Mouse (Mus musculus): ENCODE data around the gene Sox13. TPM values are rescaled to one million over a fixed set of nuclear protein-coding genes. Genes with fewer than 3 reads are reported as not detected.

Gene Sox13
- polyA plus RNA-seq, 1 experiment from 2014 or later, result 12.5 TPM

GRCm38 (mm10) chr1:133451025-133451424 lies 26.8 kb upstream of the Sox13 start:
- WGBS, result 68% methylated on average over 11 of the region's 11 CpGs
- Histone ChIP-seq H3K4me3 (no peak overlapping the region), H3K4me1 (peaks cover 36% of the 10 kb centered on the region), H3K27me3 (ENCODE audit: poor library complexity, severe bottlenecking) (peaks cover 7% of the 10 kb centered on the region; the same call in 1 of the 2 replicates), H3K27ac (no peak overlapping the region), H3K36me3 (replicated peaks) (no peaks in the 10 kb centered on the region), H3K9me3 (no peaks in the 10 kb centered on the region)
- DNase-seq (ENCODE audit: extremely low spot score, low spot score), result no peak

GRCm38 (mm10) chr1:133448351-133448931 lies 24.3 kb upstream of the Sox13 start:
- Histone ChIP-seq H3K27me3 (ENCODE audit: poor library complexity, severe bottlenecking) (peaks cover 7% of the 10 kb centered on the region; the same call in 1 of the 2 replicates), H3K9me3 (peaks cover 2% of the 10 kb centered on the region; the same call in 1 of the 2 replicates), H3K36me3 (replicated peaks) (no peaks in the 10 kb centered on the region), H3K4me3 (no peak overlapping the region; the same call in 1 of the 2 replicates), H3K27ac (peak overlapping the region; percentile 80), H3K4me1 (peaks cover 36% of the 10 kb centered on the region)
- DNase-seq (ENCODE audit: extremely low spot score, low spot score), result no peak
- 31% methylated on average over 14 of the region's 14 CpGs for WGBS

GRCm38 (mm10) chr1:133446291-133446690 lies 22.1 kb upstream of the Sox13 start:
- Histone ChIP-seq H3K27me3 (ENCODE audit: poor library complexity, severe bottlenecking) (0 out of 2 replicates have a peak, but pooled peaks cover 3% of the 10 kb centered on the region), H3K4me1 (peaks cover 19% of the 10 kb centered on the region), H3K27ac (0 out of 2 replicates have a peak overlapping the region, but pooled peaks have one; percentile 35), H3K4me3 (no peak overlapping the region), H3K36me3 (replicated peaks) (no peaks in the 10 kb centered on the region), H3K9me3 (peaks cover 13% of the 10 kb centered on the region; the same call in 1 of the 2 replicates)
- WGBS, result 91% methylated on average over 4 of the region's 4 CpGs
- no peak for DNase-seq (ENCODE audit: extremely low spot score, low spot score)

- Histone ChIP-seq H3K9me3 (peaks cover 13% of the 10 kb centered on the region; the same call in 1 of the 2 replicates), H3K27me3 (ENCODE audit: poor library complexity, severe bottlenecking) (0 out of 2 replicates have a peak, but pooled peaks cover 3% of the 10 kb centered on the region), H3K4me1 (peaks cover 13% of the 10 kb centered on the region), H3K27ac (no peak overlapping the region), H3K36me3 (replicated peaks) (no peaks in the 10 kb centered on the region), H3K4me3 (no peak overlapping the region)
- DNase-seq (ENCODE audit: extremely low spot score, low spot score), result no peak
- WGBS, result 93% methylated on average over 8 of the region's 8 CpGs
Observed at GRCm38 (mm10) chr1:133444315-133444714, 20.1 kb upstream of the Sox13 start.

GRCm38 (mm10) chr1:133437916-133438683 lies 13.9 kb upstream of the Sox13 start:
- peak overlapping the region; percentile 85 for H3K27ac ChIP-seq
- no peaks in the 10 kb centered on the region for H3K27me3 ChIP-seq (ENCODE audit: poor library complexity, severe bottlenecking)
- peaks cover 7% of the 10 kb centered on the region; the same call in 1 of the 2 replicates for H3K9me3 ChIP-seq
- 39% methylated on average over 14 of the region's 14 CpGs for WGBS
- H3K4me1 ChIP-seq, result peaks cover 48% of the 10 kb centered on the region
- H3K36me3 ChIP-seq (replicated peaks), result no peaks in the 10 kb centered on the region
- DNase-seq (ENCODE audit: extremely low spot score, low spot score), result no peak
- H3K4me3 ChIP-seq, result peak overlapping the region; percentile 16; the same call in 1 of the 2 replicates

GRCm38 (mm10) chr1:133434756-133435112 lies 10.6 kb upstream of the Sox13 start:
- no peaks in the 10 kb centered on the region for H3K27me3 ChIP-seq (ENCODE audit: poor library complexity, severe bottlenecking)
- H3K27ac ChIP-seq, result peak overlapping the region; percentile 89
- peaks cover 56% of the 10 kb centered on the region for H3K4me1 ChIP-seq
- no peaks in the 10 kb centered on the region for H3K36me3 ChIP-seq (replicated peaks)
- peak; percentile 56 for DNase-seq (ENCODE audit: extremely low spot score, low spot score)
- peaks cover 8% of the 10 kb centered on the region for H3K9me3 ChIP-seq
- H3K4me3 ChIP-seq, result peak overlapping the region; percentile 40
- 11% methylated on average over 10 of the region's 10 CpGs for WGBS

GRCm38 (mm10) chr1:133434018-133434755 lies 10.0 kb upstream of the Sox13 start:
- DNase-seq (ENCODE audit: extremely low spot score, low spot score), result peak; percentile 80
- no peaks in the 10 kb centered on the region for H3K27me3 ChIP-seq (ENCODE audit: poor library complexity, severe bottlenecking)
- peak overlapping the region; percentile 89 for H3K27ac ChIP-seq
- 6% methylated on average over 12 of the region's 12 CpGs for WGBS
- peaks cover 14% of the 10 kb centered on the region for H3K9me3 ChIP-seq
- peaks cover 56% of the 10 kb centered on the region for H3K4me1 ChIP-seq
- H3K36me3 ChIP-seq (replicated peaks), result no peaks in the 10 kb centered on the region
- peak overlapping the region; percentile 40 for H3K4me3 ChIP-seq

- Histone ChIP-seq H3K9me3 (peaks cover 18% of the 10 kb centered on the region), H3K36me3 (replicated peaks) (no peaks in the 10 kb centered on the region), H3K4me1 (peaks cover 45% of the 10 kb centered on the region), H3K27ac (peak overlapping the region; percentile 76), H3K27me3 (ENCODE audit: poor library complexity, severe bottlenecking) (no peaks in the 10 kb centered on the region), H3K4me3 (no peak overlapping the region)
- 13% methylated on average over 2 of the region's 2 CpGs for WGBS
- DNase-seq (ENCODE audit: extremely low spot score, low spot score), result no peak
Observed at GRCm38 (mm10) chr1:133432566-133432965, 8.4 kb upstream of the Sox13 start.

GRCm38 (mm10) chr1:133431133-133431532 lies 7.0 kb upstream of the Sox13 start:
- Histone ChIP-seq H3K36me3 (replicated peaks) (no peaks in the 10 kb centered on the region), H3K4me3 (no peak overlapping the region), H3K9me3 (peaks cover 18% of the 10 kb centered on the region), H3K27ac (no peak overlapping the region), H3K27me3 (ENCODE audit: poor library complexity, severe bottlenecking) (no peaks in the 10 kb centered on the region), H3K4me1 (peaks cover 37% of the 10 kb centered on the region)
- DNase-seq (ENCODE audit: extremely low spot score, low spot score), result no peak
- WGBS, result 89% methylated on average over 2 of the region's 2 CpGs

- Histone ChIP-seq H3K4me1 (peaks cover 45% of the 10 kb centered on the region), H3K27me3 (ENCODE audit: poor library complexity, severe bottlenecking) (0 out of 2 replicates have a peak, but pooled peaks cover 8% of the 10 kb centered on the region), H3K36me3 (replicated peaks) (no peaks in the 10 kb centered on the region), H3K9me3 (peaks cover 8% of the 10 kb centered on the region), H3K4me3 (peak overlapping the region; percentile 91), H3K27ac (peak overlapping the region; percentile 95)
- 60% methylated on average over 4 of the region's 4 CpGs for WGBS
- DNase-seq (ENCODE audit: extremely low spot score, low spot score), result no peak
Observed at GRCm38 (mm10) chr1:133424547-133425140, 467 bp upstream of the Sox13 start.

- H3K27me3 ChIP-seq (ENCODE audit: poor library complexity, severe bottlenecking), result 0 out of 2 replicates have a peak, but pooled peaks cover 8% of the 10 kb centered on the region
- peaks cover 60% of the 10 kb centered on the region for H3K4me1 ChIP-seq
- peak overlapping the region; percentile 95 for H3K27ac ChIP-seq
- H3K4me3 ChIP-seq, result peak overlapping the region; percentile 91
- H3K36me3 ChIP-seq (replicated peaks), result no peaks in the 10 kb centered on the region
- under 1% methylated on average over 31 of the region's 31 CpGs for WGBS
- DNase-seq (ENCODE audit: extremely low spot score, low spot score), result peak; percentile 43
- no peaks in the 10 kb centered on the region for H3K9me3 ChIP-seq
Observed at GRCm38 (mm10) chr1:133423166-133423542, 1.0 kb downstream of the Sox13 start.

- Histone ChIP-seq H3K36me3 (replicated peaks) (no peaks in the 10 kb centered on the region), H3K27ac (peak overlapping the region; percentile 95), H3K4me3 (peak overlapping the region; percentile 91), H3K4me1 (peaks cover 64% of the 10 kb centered on the region), H3K9me3 (no peaks in the 10 kb centered on the region), H3K27me3 (ENCODE audit: poor library complexity, severe bottlenecking) (0 out of 2 replicates have a peak, but pooled peaks cover 8% of the 10 kb centered on the region)
- peak; percentile 67 for DNase-seq (ENCODE audit: extremely low spot score, low spot score)
- WGBS, result 1% methylated on average over 29 of the region's 29 CpGs
Observed at GRCm38 (mm10) chr1:133422615-133423161, 1.5 kb downstream of the Sox13 start.

Measured in forebrain, embryonic 10.5 days (tissue).